Mouse (Mus musculus): Measurements from ENCODE around the gene Lmntd1. TPM values are rescaled to one million over a fixed set of nuclear protein-coding genes. Genes with fewer than 3 reads are reported as not detected.

The Lmntd1 gene
- polyA plus RNA-seq, 1 experiment from 2014 or later: not detected

GRCm38 (mm10) chr6:145605203-145605602, 8.9 kb downstream of the Lmntd1 start:
- ChIA-PET POLR2A (no interaction called here), CTCF (no interaction called here)
- DNase-seq (ENCODE audit: low read depth, low spot score): no peak
- in situ Hi-C loops (cut with MboI; ENCODE audit: low pct_unique_long_range_greater_than_20kb): no loop called here
- H3K27me3 ChIP-seq: no peaks in the 10 kb centered on the region
- TF ChIP-seq CTCF (IDR thresholded peaks at IDR 0.05): no peak
- ATAC-seq: no peak

DNA sequence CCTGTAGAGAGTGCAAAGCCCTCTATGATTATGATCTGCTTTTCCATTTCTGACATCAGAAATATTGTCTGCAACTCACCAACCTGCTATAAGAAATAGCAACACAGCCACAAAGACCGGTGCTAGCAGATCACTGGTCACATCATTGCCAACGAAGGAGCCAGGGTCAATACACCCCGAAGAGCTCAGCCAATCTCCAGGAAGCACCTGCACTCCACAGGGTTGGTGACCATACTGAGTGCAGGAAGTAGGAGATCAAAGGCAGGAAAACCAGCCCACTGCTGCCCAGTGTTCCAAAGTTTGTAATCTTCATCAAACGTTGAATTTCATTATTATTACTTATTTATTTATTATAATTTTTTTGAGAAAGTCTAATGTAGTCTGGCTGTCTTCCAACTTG, 9.5 kb downstream of the Lmntd1 start:
- CTCF ChIA-PET: no interaction called here
- POLR2A ChIA-PET: no interaction called here
- DNase-seq (ENCODE audit: low read depth, low spot score): no peak
- ATAC-seq: no peak
- in situ Hi-C loops (cut with MboI; ENCODE audit: low pct_unique_long_range_greater_than_20kb): no loop called here
- no peak for TF ChIP-seq CTCF (IDR thresholded peaks at IDR 0.05)
- H3K27me3 ChIP-seq: no peaks in the 10 kb centered on the region

DNA sequence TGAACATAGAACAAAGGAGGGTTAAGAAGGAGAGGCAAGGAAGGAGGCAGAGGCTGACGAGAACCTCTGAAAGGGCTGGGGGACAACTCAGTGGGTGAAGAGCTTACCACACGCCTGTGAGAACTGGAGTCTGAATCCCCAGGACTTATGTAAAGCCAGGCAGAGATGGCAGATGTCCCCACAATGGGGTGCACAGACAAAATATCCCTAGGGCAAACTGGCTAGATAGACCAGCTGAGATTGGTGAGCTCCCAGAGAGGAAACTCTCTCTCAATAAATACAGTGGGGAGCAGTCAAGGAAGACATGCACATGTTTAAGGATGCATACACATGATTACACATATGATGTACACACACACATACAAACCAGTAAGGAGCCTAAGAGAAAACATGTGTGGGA, 10.0 kb downstream of the Lmntd1 start:
- ChIA-PET CTCF (no interaction called here), POLR2A (interaction anchor here (0.7 kb wide), 1 partner anchor 1735 kb away, joined by 3 read pairs; no protein-coding TSS in a partner anchor)
- ATAC-seq (no peak), DNase-seq (ENCODE audit: low read depth, low spot score) (no peak)
- in situ Hi-C loops (cut with MboI; ENCODE audit: low pct_unique_long_range_greater_than_20kb): no loop called here
- H3K27me3 ChIP-seq: no peaks in the 10 kb centered on the region
- no peak for TF ChIP-seq CTCF (IDR thresholded peaks at IDR 0.05)

- no peak for ATAC-seq
- in situ Hi-C loops (cut with MboI; ENCODE audit: low pct_unique_long_range_greater_than_20kb): no loop called here
- CTCF ChIA-PET: no interaction called here
Observed at GRCm38 (mm10) chr6:145598794-145599555, 15.1 kb downstream of the Lmntd1 start.

DNA sequence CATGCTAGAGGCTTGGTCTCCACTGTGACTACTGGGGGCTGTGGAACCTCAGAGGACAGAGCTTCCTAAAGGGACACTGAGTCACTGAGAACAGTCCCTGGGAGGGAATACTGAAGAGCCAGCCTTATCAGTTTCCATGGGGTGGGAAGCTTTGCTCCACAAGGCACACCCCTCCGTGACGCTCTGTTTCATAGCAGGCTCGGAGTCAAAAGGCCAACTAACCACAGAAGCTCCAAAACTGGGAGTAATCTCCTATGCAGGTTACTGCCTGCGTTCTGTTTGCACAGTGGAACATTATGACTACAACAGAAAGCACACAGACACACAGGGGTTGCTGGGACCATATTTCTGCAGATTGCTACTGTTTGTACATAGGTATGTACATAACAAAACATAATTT, 18.2 kb downstream of the Lmntd1 start:
- H3K27me3 ChIP-seq: no peaks in the 10 kb centered on the region
- in situ Hi-C loops (cut with MboI; ENCODE audit: low pct_unique_long_range_greater_than_20kb): no loop called here
- DNase-seq (ENCODE audit: low read depth, low spot score) (no peak), ATAC-seq (no peak)
- POLR2A ChIA-PET: no interaction called here
- no peak for TF ChIP-seq CTCF (IDR thresholded peaks at IDR 0.05)
- CTCF ChIA-PET: no interaction called here

More at GRCm38 (mm10) chr6:145598794-145599555, 15.1 kb downstream of the Lmntd1 start:
- no peak for DNase-seq (ENCODE audit: low read depth, low spot score)
- POLR2A ChIA-PET: no interaction called here
- TF ChIP-seq CTCF (IDR thresholded peaks at IDR 0.05): no peak
- no peaks in the 10 kb centered on the region for H3K27me3 ChIP-seq

GRCm38 (mm10) chr6:145593991-145594390, 20.1 kb downstream of the Lmntd1 start:
- in situ Hi-C loops (cut with MboI; ENCODE audit: low pct_unique_long_range_greater_than_20kb): no loop called here
- no peak for ATAC-seq
- no peaks in the 10 kb centered on the region for H3K27me3 ChIP-seq
- ChIA-PET CTCF (no interaction called here), POLR2A (no interaction called here)
- TF ChIP-seq CTCF (IDR thresholded peaks at IDR 0.05): no peak
- DNase-seq (ENCODE audit: low read depth, low spot score): no peak

DNA sequence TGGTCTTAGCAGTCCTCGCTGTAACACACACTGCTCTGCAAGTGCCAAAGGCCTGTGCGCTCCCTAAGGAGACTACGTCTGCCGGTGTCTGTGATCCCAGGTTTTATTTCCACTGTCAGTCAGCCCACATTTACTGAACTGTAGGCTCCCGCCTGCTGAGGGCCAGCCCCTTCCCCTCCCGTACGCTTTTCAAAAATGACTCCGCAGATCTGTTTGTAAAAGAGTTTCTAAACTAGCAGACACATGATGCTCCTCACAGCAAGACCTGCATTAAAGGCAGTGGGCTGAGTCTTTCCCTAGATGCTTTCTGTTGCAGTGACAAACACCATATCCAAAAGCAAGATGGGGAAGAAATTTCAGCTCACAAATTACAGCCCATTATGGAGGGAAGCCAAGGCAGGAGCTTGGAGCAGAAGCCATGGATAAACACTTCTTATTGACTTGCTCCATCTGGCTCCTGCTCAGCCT, 21.6 kb downstream of the Lmntd1 start:
- ChIA-PET POLR2A (interaction anchor here (0.6 kb wide), 1 partner anchor 168 kb away, joined by 5 read pairs; no protein-coding TSS in a partner anchor), CTCF (no interaction called here)
- H3K27me3 ChIP-seq: peaks cover 5% of the 10 kb centered on the region
- no peak for TF ChIP-seq CTCF (IDR thresholded peaks at IDR 0.05)
- DNase-seq (ENCODE audit: low read depth, low spot score) (no peak), ATAC-seq (no peak)
- in situ Hi-C loops (cut with MboI; ENCODE audit: low pct_unique_long_range_greater_than_20kb): no loop called here

DNA sequence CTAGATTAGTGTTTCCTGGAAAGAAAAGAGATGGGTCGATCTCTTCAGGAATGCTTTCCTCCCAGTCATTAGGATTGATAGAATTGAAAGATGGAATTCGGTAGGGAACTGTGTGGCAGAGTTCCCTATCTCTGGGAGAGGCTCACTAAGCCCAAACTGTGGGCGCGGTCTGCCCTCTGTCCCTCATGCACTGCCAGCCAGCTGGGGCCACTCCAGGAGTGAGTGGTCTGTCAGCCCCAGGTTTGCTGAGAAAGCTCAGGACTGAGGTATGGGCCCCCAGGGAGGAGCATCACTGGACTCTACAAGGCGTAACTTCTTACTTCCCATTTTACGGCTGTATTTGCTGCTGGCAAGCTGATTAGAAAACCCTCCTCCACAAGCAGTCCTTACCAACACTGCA, 22.1 kb downstream of the Lmntd1 start:
- no peak for ATAC-seq
- POLR2A ChIA-PET: no interaction called here

DNA sequence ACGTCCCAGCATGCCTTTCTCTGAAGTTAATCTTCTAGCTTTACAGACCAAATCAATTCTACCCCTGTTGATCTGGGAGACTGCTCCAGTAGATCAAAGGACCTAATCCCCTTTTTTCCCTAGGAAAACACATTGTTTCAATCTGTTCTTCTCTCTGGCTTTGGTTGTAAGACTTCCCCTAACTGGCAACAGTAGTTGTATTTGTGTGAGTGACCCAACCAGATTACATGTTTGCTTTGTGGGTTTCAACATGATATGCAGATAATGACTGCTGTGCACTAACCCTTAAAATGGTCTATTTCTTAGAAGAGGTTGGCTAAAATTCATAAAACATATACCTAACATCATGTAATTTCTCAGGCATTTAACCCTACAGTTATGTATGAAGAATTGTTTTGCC, 22.5 kb downstream of the Lmntd1 start:
- DNase-seq (ENCODE audit: low read depth, low spot score) (no peak), ATAC-seq (no peak)
- in situ Hi-C loops (cut with MboI; ENCODE audit: low pct_unique_long_range_greater_than_20kb): no loop called here
- TF ChIP-seq CTCF (IDR thresholded peaks at IDR 0.05): no peak
- H3K27me3 ChIP-seq: peaks cover 5% of the 10 kb centered on the region
- ChIA-PET CTCF (no interaction called here), POLR2A (no interaction called here)

More for the DNA sequence above, 22.1 kb downstream of the Lmntd1 start:
- CTCF ChIA-PET: no interaction called here
- H3K27me3 ChIP-seq: peaks cover 5% of the 10 kb centered on the region
- DNase-seq (ENCODE audit: low read depth, low spot score): no peak
- in situ Hi-C loops (cut with MboI; ENCODE audit: low pct_unique_long_range_greater_than_20kb): no loop called here
- no peak for TF ChIP-seq CTCF (IDR thresholded peaks at IDR 0.05)

DNA sequence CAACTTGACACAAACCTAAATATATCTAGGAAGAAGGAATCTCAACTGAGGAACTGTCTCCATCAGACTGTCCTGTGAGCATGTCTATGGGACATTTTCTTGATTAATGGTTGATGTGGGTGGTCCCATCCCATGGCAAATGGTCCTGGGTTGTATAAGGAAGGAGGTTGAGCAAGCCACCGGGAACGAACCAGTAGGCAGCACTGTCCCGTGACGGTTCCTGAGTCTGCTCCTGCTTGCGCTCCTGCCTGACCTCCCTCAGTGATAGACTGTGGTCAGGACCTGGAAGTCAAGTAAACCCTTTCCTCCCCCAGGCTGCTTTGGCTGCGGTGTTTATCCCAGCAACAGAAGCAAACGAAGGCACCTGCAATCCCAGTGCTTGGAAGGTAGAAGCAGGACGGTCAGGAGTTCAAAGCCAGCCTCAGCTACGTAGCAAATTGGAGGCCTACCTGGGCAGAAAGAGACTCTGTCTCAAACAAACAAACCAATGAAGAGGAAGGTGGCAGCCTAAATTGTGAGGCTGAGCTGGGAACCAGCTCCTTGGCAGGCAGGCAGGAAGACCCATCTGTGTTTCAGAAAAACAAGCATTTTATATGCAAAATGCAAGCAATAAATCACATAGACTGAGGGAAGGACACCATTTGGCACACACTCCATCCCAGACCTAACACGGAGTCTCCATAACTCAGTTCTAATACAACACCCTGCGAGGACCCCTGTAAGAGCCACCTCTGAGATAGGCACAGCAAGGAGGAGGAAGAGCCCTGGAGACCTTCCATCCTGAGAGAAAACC, 23.4 kb downstream of the Lmntd1 start:
- ChIA-PET POLR2A (no interaction called here), CTCF (no interaction called here)
- ATAC-seq: no peak
- H3K27me3 ChIP-seq: peaks cover 5% of the 10 kb centered on the region
- TF ChIP-seq CTCF (IDR thresholded peaks at IDR 0.05): no peak
- DNase-seq (ENCODE audit: low read depth, low spot score): no peak
- in situ Hi-C loops (cut with MboI; ENCODE audit: low pct_unique_long_range_greater_than_20kb): no loop called here

Data from Patski (cell line).